Mouse (Mus musculus): ENCODE results near the gene Shh. TPM values are rescaled to one million over a fixed set of nuclear protein-coding genes. Genes with fewer than 3 reads are reported as not detected.

Shh gene
- polyA plus RNA-seq, 1 experiment, result 2.6 TPM

DNA sequence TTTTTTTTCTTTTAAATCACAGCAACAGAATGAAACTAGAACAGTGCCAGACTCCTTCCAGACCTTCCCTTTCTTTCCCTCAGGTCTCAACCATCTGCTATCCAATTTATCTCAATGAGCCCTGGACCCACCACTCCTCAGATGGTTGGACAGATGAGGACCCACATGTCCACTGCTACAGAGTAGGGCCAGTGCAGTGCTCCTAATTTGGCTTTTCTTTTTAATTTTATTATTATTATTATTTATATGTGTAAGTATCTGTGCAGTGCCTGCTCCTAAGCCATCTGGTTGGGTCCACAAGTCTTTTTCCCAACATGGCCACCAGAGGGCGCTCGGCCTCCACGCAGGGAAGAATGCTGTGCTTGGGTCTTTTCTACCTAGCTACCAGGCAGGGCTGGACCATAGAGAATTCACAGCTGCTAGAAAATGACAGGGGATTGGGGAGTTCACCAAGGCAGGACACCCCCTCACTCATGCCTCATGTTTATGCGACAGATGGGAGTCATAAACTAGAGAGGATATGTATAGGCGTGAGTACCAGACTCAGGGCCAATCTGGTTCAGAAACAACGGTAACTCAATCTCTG is 15.9 kb downstream of the Shh start:
- H3K4me3 ChIP-seq (ENCODE audit: insufficient read depth, low read length), result no peak overlapping the region
- TF ChIP-seq POLR2A (IDR thresholded peaks at IDR 0.05; ENCODE audit: extremely low read depth, insufficient read depth, low read length) (no peak), CTCF (IDR thresholded peaks at IDR 0.05; ENCODE audit: extremely low read depth, insufficient read depth, low read length) (peak; percentile 96)
- no peak overlapping the region for H3K27ac ChIP-seq (ENCODE audit: insufficient read depth, low read length)
- H3K4me1 ChIP-seq (ENCODE audit: control insufficient read depth, insufficient read depth, low read length), result no peaks in the 10 kb centered on the region

DNA sequence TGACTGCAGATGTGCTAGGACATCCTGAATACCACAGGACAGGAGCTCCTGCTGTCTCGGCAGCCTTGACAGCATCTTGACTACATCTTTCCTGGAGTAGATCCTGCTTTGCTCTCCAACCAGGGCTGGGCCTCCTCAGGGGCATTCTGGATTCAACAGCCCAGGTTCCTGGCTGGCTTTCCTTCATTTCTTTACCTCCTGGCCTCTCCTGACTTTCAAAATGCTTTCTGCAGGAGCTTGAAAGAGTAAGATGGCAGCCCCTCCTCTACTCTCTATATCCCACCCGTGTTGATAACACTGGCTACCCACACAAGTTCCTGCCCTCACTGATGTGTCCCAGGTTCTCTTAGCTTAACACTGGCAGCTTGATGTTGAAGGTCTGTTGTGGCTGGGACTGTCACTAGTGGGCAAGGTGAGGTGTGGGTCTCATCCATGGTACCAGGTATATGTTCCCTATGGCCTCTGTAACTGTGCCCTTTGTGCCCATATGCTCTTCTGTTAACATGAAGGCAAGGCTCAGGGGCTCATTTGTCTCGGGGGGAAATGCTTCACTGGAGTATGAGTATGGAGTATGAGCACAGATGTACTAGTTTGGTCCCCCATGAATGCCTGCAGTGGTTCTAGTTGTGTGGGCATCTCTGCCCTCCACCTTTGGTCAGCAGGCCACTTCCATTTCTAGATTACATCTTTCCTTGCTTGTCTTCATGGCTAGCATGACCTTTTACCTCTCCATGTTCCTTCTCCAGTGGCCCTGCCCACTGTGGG is 16.7 kb downstream of the Shh start:
- H3K4me1 ChIP-seq (ENCODE audit: control insufficient read depth, insufficient read depth, low read length), result no peaks in the 10 kb centered on the region
- no peak overlapping the region for H3K27ac ChIP-seq (ENCODE audit: insufficient read depth, low read length)
- no peak overlapping the region for H3K4me3 ChIP-seq (ENCODE audit: insufficient read depth, low read length)
- TF ChIP-seq POLR2A (IDR thresholded peaks at IDR 0.05; ENCODE audit: extremely low read depth, insufficient read depth, low read length) (no peak), CTCF (IDR thresholded peaks at IDR 0.05; ENCODE audit: extremely low read depth, insufficient read depth, low read length) (no peak)

GRCm38 (mm10) chr5:28425926-28426325 is 41.1 kb downstream of the Shh start:
- no peak overlapping the region for H3K4me3 ChIP-seq (ENCODE audit: insufficient read depth, low read length)
- TF ChIP-seq CTCF (IDR thresholded peaks at IDR 0.05; ENCODE audit: extremely low read depth, insufficient read depth, low read length) (no peak), POLR2A (IDR thresholded peaks at IDR 0.05; ENCODE audit: extremely low read depth, insufficient read depth, low read length) (no peak)
- H3K27ac ChIP-seq (ENCODE audit: insufficient read depth, low read length), result no peak overlapping the region
- H3K4me1 ChIP-seq (ENCODE audit: control insufficient read depth, insufficient read depth, low read length), result no peaks in the 10 kb centered on the region

- Histone ChIP-seq H3K4me1 (ENCODE audit: control insufficient read depth, insufficient read depth, low read length) (no peaks in the 10 kb centered on the region), H3K27ac (ENCODE audit: insufficient read depth, low read length) (no peak overlapping the region), H3K4me3 (ENCODE audit: insufficient read depth, low read length) (no peak overlapping the region)
- no peak for TF ChIP-seq POLR2A (IDR thresholded peaks at IDR 0.05; ENCODE audit: extremely low read depth, insufficient read depth, low read length)
- no peak for TF ChIP-seq CTCF (IDR thresholded peaks at IDR 0.05; ENCODE audit: extremely low read depth, insufficient read depth, low read length)
Observed at GRCm38 (mm10) chr5:28423781-28424180, 43.3 kb downstream of the Shh start.

DNA sequence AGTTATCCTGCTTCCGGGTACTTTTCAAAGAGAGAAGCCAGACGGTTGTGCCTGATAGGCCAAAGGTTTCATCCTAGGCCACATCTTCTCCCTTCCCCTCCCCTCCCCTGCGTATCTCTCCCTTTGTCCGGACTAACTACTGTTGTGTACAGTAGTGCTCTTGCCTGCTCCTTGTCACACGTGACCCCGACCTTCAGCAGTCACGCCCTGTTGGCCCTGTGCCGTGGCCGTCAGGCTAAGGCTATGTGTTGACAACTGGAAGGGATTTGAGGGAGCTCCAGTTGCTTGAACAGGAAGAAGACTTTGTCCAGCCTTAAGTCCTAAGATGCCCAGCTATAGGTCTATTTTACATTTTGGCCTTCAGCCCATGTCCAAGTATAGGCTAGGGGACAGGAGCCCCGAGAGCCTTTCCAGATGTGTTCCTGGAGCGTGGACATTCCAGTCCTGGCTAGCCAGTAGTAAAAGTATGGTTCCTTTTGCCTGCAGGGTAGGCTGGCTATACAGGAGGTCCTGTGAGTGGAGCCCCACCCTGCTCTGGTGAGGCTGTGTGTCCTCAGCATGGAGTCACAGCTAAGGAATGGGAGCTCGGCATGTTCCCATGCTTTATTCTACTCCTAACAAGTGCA is 47.3 kb downstream of the Shh start:
- Histone ChIP-seq H3K4me3 (ENCODE audit: insufficient read depth, low read length) (no peak overlapping the region), H3K4me1 (ENCODE audit: control insufficient read depth, insufficient read depth, low read length) (no peaks in the 10 kb centered on the region), H3K27ac (ENCODE audit: insufficient read depth, low read length) (no peak overlapping the region)
- no peak for TF ChIP-seq POLR2A (IDR thresholded peaks at IDR 0.05; ENCODE audit: extremely low read depth, insufficient read depth, low read length)
- TF ChIP-seq CTCF (IDR thresholded peaks at IDR 0.05; ENCODE audit: extremely low read depth, insufficient read depth, low read length), result no peak

- TF ChIP-seq CTCF (IDR thresholded peaks at IDR 0.05; ENCODE audit: extremely low read depth, insufficient read depth, low read length), result no peak
- TF ChIP-seq POLR2A (IDR thresholded peaks at IDR 0.05; ENCODE audit: extremely low read depth, insufficient read depth, low read length), result no peak
- Histone ChIP-seq H3K27ac (ENCODE audit: insufficient read depth, low read length) (no peak overlapping the region), H3K4me3 (ENCODE audit: insufficient read depth, low read length) (no peak overlapping the region), H3K4me1 (ENCODE audit: control insufficient read depth, insufficient read depth, low read length) (no peaks in the 10 kb centered on the region)
Observed at GRCm38 (mm10) chr5:28418734-28419133, 48.3 kb downstream of the Shh start.

DNA sequence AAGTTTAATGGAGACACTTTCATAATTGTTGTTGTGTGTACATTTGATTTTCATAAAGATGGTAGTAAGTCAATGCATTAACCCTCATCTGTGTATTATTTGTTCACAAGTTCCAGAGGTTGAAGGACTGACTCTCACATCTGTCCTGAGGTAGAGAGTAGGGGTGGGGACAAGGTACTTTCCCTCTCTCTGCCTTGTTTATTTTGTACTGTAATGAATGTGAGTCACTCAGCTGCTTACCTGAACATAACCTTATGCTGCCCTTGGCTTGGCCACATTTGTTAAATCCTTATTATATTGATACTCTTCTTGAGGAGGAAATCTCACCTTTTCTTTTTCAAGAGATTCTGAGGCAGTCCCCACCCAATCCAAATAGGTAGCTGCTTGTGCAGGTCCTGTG is 51.0 kb downstream of the Shh start:
- Histone ChIP-seq H3K4me3 (ENCODE audit: insufficient read depth, low read length) (no peak overlapping the region), H3K4me1 (ENCODE audit: control insufficient read depth, insufficient read depth, low read length) (no peaks in the 10 kb centered on the region), H3K27ac (ENCODE audit: insufficient read depth, low read length) (no peak overlapping the region)
- TF ChIP-seq POLR2A (IDR thresholded peaks at IDR 0.05; ENCODE audit: extremely low read depth, insufficient read depth, low read length) (no peak), CTCF (IDR thresholded peaks at IDR 0.05; ENCODE audit: extremely low read depth, insufficient read depth, low read length) (no peak)

DNA sequence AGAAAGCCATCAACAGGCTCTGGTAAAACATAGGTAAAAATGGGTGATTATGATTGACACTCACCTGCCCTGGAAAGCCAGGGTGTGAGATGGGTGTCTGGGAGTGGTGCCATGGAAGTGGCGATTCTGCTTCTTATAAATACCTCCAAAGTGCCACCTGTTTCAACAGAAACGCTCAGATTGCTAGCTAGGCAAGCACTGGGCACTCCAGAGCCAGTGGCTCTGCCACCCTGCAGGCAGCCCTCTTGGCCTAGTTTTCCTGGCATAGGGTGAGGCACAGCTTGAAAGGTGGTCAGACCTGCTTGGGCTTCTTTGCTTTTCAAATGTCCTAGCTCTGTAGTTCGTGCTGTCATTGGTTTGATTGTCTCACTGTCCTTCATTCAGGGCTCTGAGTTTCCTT is 53.0 kb downstream of the Shh start:
- no peak for TF ChIP-seq POLR2A (IDR thresholded peaks at IDR 0.05; ENCODE audit: extremely low read depth, insufficient read depth, low read length)
- TF ChIP-seq CTCF (IDR thresholded peaks at IDR 0.05; ENCODE audit: extremely low read depth, insufficient read depth, low read length), result no peak
- Histone ChIP-seq H3K27ac (ENCODE audit: insufficient read depth, low read length) (no peak overlapping the region), H3K4me1 (ENCODE audit: control insufficient read depth, insufficient read depth, low read length) (no peaks in the 10 kb centered on the region)

GRCm38 (mm10) chr5:28413533-28413932 is 53.5 kb downstream of the Shh start:
- no peak for TF ChIP-seq CTCF (IDR thresholded peaks at IDR 0.05; ENCODE audit: extremely low read depth, insufficient read depth, low read length)
- TF ChIP-seq POLR2A (IDR thresholded peaks at IDR 0.05; ENCODE audit: extremely low read depth, insufficient read depth, low read length), result no peak
- H3K4me1 ChIP-seq (ENCODE audit: control insufficient read depth, insufficient read depth, low read length), result no peaks in the 10 kb centered on the region
- no peak overlapping the region for H3K4me3 ChIP-seq (ENCODE audit: insufficient read depth, low read length)
- H3K27ac ChIP-seq (ENCODE audit: insufficient read depth, low read length), result no peak overlapping the region

More for the DNA sequence above, 53.0 kb downstream of the Shh start:
- H3K4me3 ChIP-seq (ENCODE audit: insufficient read depth, low read length), result no peak overlapping the region
